Mouse (Mus musculus) C3H10T1/2 (cell line): ENCODE results near the gene Fkbp14. TPM values are rescaled to one million over a fixed set of nuclear protein-coding genes. Genes with fewer than 3 reads are reported as not detected.

Experiments used
- polyA plus RNA-seq, 2 experiments: library from polyadenylated mRNA; unstranded; fragments of >200 nt; fragmentation: generic; extraction: Trizol; gene quantifications; one replicate each; pipeline ENCODE4 v1.2.1; 2012; ENCODE audit warnings: missing spikeins in 2 of 2

The Fkbp14 gene
- 10 to 100 TPM in 1 of 2 experiments, under 1 TPM in 1; 0.40 to 17.4 TPM for polyA plus RNA-seq

DNA sequence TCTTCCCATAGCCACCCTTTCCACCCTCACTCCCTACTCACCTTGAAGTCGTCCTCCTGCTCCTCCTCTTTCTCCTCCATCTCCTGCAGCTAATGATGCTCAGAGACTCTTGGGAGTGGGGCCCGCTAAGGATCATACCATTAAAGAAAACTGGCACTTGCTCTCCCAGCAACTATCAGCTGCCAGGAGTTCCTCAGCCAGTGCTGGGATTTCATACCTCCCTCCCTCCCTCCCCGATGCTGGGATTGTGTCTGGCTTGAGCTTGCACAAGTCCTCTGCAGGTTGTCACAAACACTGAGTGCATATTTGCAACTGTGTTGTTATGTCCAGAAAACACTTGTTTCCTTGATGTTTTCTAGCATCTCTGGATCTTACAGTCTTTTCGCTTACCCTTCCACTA is at the start of gene Fkbp14:
Fkbp14 (minus strand) TSS at position 101 of the 400 bp plus-strand sequence.

GRCm38 (mm10) chr6:54594469-54595329 is 2.4 kb downstream of the Fkbp14 start, which contains the start of gene Plekha8:
TSS of gene Plekha8 (plus strand) at chr6:54595111.

GRCm38 (mm10) chr6:54565665-54566545 is 31.2 kb downstream of the Fkbp14 start, which contains the start of gene Scrn1:
TSS of gene Scrn1 (minus strand) at chr6:54566489.

Other genes with a start within 250 kb of the Fkbp14 start
- under 1 TPM in 1 of 2 experiments, not detected in 1; 0.06 TPM for gene Wipf3, start 167.7 kb downstream of the Fkbp14 start, polyA plus RNA-seq
- 10 to 100 TPM in 1 of 2 experiments, 1 to 10 TPM in 1; 7.3 to 11.6 TPM for gene Scrn1, start 30.8 kb downstream of the Fkbp14 start, polyA plus RNA-seq
- gene Plekha8, start 2.2 kb downstream of the Fkbp14 start, polyA plus RNA-seq, result 1 to 10 TPM; 1.9 to 2.4 TPM
- gene Mturn, start 84.3 kb upstream of the Fkbp14 start, polyA plus RNA-seq, result 1 to 10 TPM in 1 of 2 experiments, under 1 TPM in 1; 0.82 to 8.5 TPM
- gene Znrf2, start 219.6 kb upstream of the Fkbp14 start, polyA plus RNA-seq, result 1 to 10 TPM in 1 of 2 experiments, under 1 TPM in 1; 0.47 to 1.4 TPM